In genomic region chr8:35773508-35773907, GRCm38 (mm10) we compare ENCODE assay signal across 12 mouse cellular contexts. TPM values are rescaled to one million over a fixed set of nuclear protein-coding genes. Genes with fewer than 3 reads are reported as not detected.
A peak's percentile ranks its signal among the peaks of the same experiment; 100 is the strongest.
DNase-seq lines count a peak whose midpoint lies in the region; ATAC-seq and TF ChIP-seq lines count a peak whose summit lies in the region.
"Had no signal": no experiment of that assay in that cellular context is flagged by ENCODE, and none has a peak within 500 bp of the region (broad histone marks: within the 10 kb centered on the region; RNA-seq: fewer than 3 reads in every experiment).

No protein-coding gene starts in this region.

- 16% methylated on average over 7 of the region's 7 CpGs for WGBS in kidney, embryonic 15.5 days
- 21% methylated on average over 7 of the region's 7 CpGs for WGBS in kidney, adult 2 months
- WGBS in midbrain, embryonic 14.5 days, result 26% methylated on average over 7 of the region's 7 CpGs

- no peak overlapping the region for H3K9ac ChIP-seq in kidney, embryonic 15.5 days
- H3K9ac ChIP-seq in midbrain, embryonic 14.5 days (replicated peaks; ENCODE audit: low read length), result no peak overlapping the region
- H3K9ac ChIP-seq: heart, embryonic 15.5 days had no signal

- peaks cover 5% of the 10 kb centered on the region; the same call in 1 of the 2 replicates for H3K4me1 ChIP-seq in kidney, embryonic 15.5 days
- H3K4me1 ChIP-seq in kidney, adult 2 months (ENCODE audit: control insufficient read depth, insufficient read depth, low read length), result no peaks in the 10 kb centered on the region
- peaks cover 3% of the 10 kb centered on the region; the same call in 1 of the 2 replicates for H3K4me1 ChIP-seq in midbrain, embryonic 14.5 days (ENCODE audit: control insufficient read depth, insufficient read depth, low read length)
- H3K4me1 ChIP-seq: heart, embryonic 15.5 days had no signal

- H3K9me3 ChIP-seq in kidney, embryonic 15.5 days (replicated peaks), result no peaks in the 10 kb centered on the region
- no peaks in the 10 kb centered on the region for H3K9me3 ChIP-seq in midbrain, embryonic 14.5 days (ENCODE audit: control insufficient read depth, low read length)
- H3K9me3 ChIP-seq: heart, embryonic 15.5 days had no signal

- H3K36me3 ChIP-seq in kidney, embryonic 15.5 days, result no peaks in the 10 kb centered on the region
- no peaks in the 10 kb centered on the region for H3K36me3 ChIP-seq in kidney, adult 2 months (ENCODE audit: control insufficient read depth, insufficient read depth, low read length)
- H3K36me3 ChIP-seq in midbrain, embryonic 14.5 days (ENCODE audit: control insufficient read depth, insufficient read depth, low read length), result no peaks in the 10 kb centered on the region
- H3K36me3 ChIP-seq: heart, embryonic 15.5 days had no signal

- H3K27ac ChIP-seq in kidney, embryonic 15.5 days, result no peak overlapping the region
- no peak overlapping the region for H3K27ac ChIP-seq in kidney, adult 2 months (ENCODE audit: insufficient read depth, low read depth, low read length)
- H3K27ac ChIP-seq in midbrain, embryonic 14.5 days (replicated peaks; ENCODE audit: low read depth, low read length), result no peak overlapping the region
- H3K27ac ChIP-seq: heart, embryonic 15.5 days had no signal

- H3K27me3 ChIP-seq in kidney, embryonic 15.5 days, result peaks cover 5% of the 10 kb centered on the region; the same call in 1 of the 2 replicates
- no peaks in the 10 kb centered on the region for H3K27me3 ChIP-seq in kidney, adult 2 months (replicated peaks; ENCODE audit: control insufficient read depth, insufficient read depth, low read length)
- H3K27me3 ChIP-seq in midbrain, embryonic 14.5 days (ENCODE audit: control insufficient read depth, insufficient read depth, low read length), result no peaks in the 10 kb centered on the region
- H3K27me3 ChIP-seq: heart, embryonic 15.5 days had no signal

- ATAC-seq in kidney, embryonic 15.5 days (replicated peaks; ENCODE audit: low FRiP score), result peak; percentile 52; the same call in 1 of the 2 replicates
- peak; percentile 66 for ATAC-seq in midbrain, embryonic 14.5 days (ENCODE audit: low FRiP score, low TSS enrichment)
- ATAC-seq: lung, postnatal 0 days had no signal

- DNase-seq in cerebellum, adult 11 months, result peak; percentile 2
- DNase-seq in cerebellum, adult 8-10 months, result no peak
- DNase-seq in kidney, adult 2 months, result no peak
- peak; percentile 80 for DNase-seq in brain, embryonic 14.5 days (ENCODE audit: low read depth)
- DNase-seq in midbrain, embryonic 14.5 days, result peak; percentile 68
- DNase-seq in thymus, postnatal 4 days, result no peak
- no peak for DNase-seq in spleen, postnatal 36 days (ENCODE audit: low spot score in 2 of 2)
- DNase-seq: adrenal gland, adult 8-10 months; thymus, postnatal 36 days had no signal

- H3K4me3 ChIP-seq in kidney, embryonic 15.5 days (replicated peaks), result no peak overlapping the region
- H3K4me3 ChIP-seq in kidney, adult 2 months (ENCODE audit: insufficient read depth, low read depth, low read length), result no peak overlapping the region
- no peak overlapping the region for H3K4me3 ChIP-seq in midbrain, embryonic 14.5 days (replicated peaks; ENCODE audit: low read depth, low read length)
- H3K4me3 ChIP-seq: heart, embryonic 15.5 days had no signal

- TF ChIP-seq CTCF in kidney, adult 2 months (conservative IDR thresholded peaks at IDR 0.05; ENCODE audit: insufficient read depth, insufficient read length, low read depth, low read length), result no peak
- no peak for TF ChIP-seq CTCF in brain, embryonic 14.5 days (IDR thresholded peaks at IDR 0.05; ENCODE audit: borderline replicate concordance, extremely low read depth, insufficient read depth, insufficient read length)

- H3K4me2 ChIP-seq in kidney, embryonic 15.5 days, result no peak overlapping the region
- H3K4me2 ChIP-seq in midbrain, embryonic 14.5 days (ENCODE audit: low read length), result no peak overlapping the region
- H3K4me2 ChIP-seq: heart, embryonic 15.5 days had no signal

- no peak for TF ChIP-seq POLR2A in kidney, adult 2 months (IDR thresholded peaks at IDR 0.05; ENCODE audit: low read depth, low read length)
- TF ChIP-seq POLR2A in brain, embryonic 14.5 days (IDR thresholded peaks at IDR 0.05; ENCODE audit: borderline replicate concordance, extremely low read depth, insufficient read depth, insufficient read length, poor library complexity, severe bottlenecking), result no peak

RNA-seq across cellular contexts. Expression of gene Gm19410, which starts 7.9 kb away (rescaled TPM):
- 0.08 TPM in 2 replicates for polyA plus RNA-seq in kidney, embryonic 15.5 days (2015; fragmentation: Nextera tagmentation; extraction: Ambion mirVana)
- polyA plus RNA-seq in kidney, adult 2 months (2012; rRNA removed), result 0.02 TPM in 1 of 2 replicates, not detected in the other
- 0.05 and 0.11 TPM in 2 replicates for polyA plus RNA-seq in brain, embryonic 14.5 days (2012; rRNA removed)
- polyA plus RNA-seq in midbrain, embryonic 14.5 days (2014; fragmentation: Nextera tagmentation; extraction: Ambion mirVana), result 0.20 and 0.28 TPM in 2 replicates
- polyA plus RNA-seq: lung, postnatal 0 days had no signal

Comparison
In these comparisons a context has a peak if more than half of its experiments do, and no peak if none do; other contexts are left out.
1. DNase-seq: peak in cerebellum, adult 11 months (single experiment), brain, embryonic 14.5 days (single experiment) and midbrain, embryonic 14.5 days (single experiment); none in cerebellum, adult 8-10 months (single experiment), kidney, adult 2 months (single experiment), thymus, postnatal 4 days (single experiment) and spleen, postnatal 36 days (0 of 2).